Mouse (Mus musculus) kidney, postnatal 0 days (tissue): ENCODE data around the gene Lrrc66. TPM values are rescaled to one million over a fixed set of nuclear protein-coding genes. Genes with fewer than 3 reads are reported as not detected.

Source experiments
- ATAC-seq: fragments of 200-750 bp; cut with Nextera tagmentation; replicated peaks from 2 replicates; pipeline ENCODE4 v1.8.0; 2017; ENCODE audit warnings: low read depth, moderate number of reproducible peaks, moderate TSS enrichment, moderate library complexity; ENCODE audit not compliant: low FRiP score
- DNase-seq: peaks from one replicate; pipeline ENCODE4 v3.0.0-alpha.2; 2016; ENCODE audit warnings: low spot score
- H3K27ac ChIP-seq: fragments of 300-500 bp; sonication (generic); 2 replicates; pipeline ENCODE4 v1.5.1; 2014; ENCODE audit warnings: mild to moderate bottlenecking
- H3K27me3 ChIP-seq: fragments of 300-500 bp; sonication (generic); 2 replicates; pipeline ENCODE4 v1.6.1; 2014; ENCODE audit warnings: low read length, mixed read lengths; ENCODE audit not compliant: insufficient read depth
- H3K36me3 ChIP-seq: fragments of 300-500 bp; sonication (generic); 2 replicates; pipeline ENCODE4 v1.6.1; 2014; ENCODE audit warnings: low read length, mixed read lengths; ENCODE audit not compliant: insufficient read depth
- H3K4me1 ChIP-seq: fragments of 300-500 bp; sonication (generic); replicated peaks from 2 replicates; pipeline ENCODE4 v1.6.1; 2014; ENCODE audit warnings: antibody characterized with exemption, low read length, mixed read lengths; ENCODE audit not compliant: insufficient read depth
- H3K4me2 ChIP-seq: fragments of 300-500 bp; sonication (generic); 2 replicates; pipeline ENCODE4 v1.6.1; 2014; ENCODE audit warnings: mild to moderate bottlenecking, low read length, moderate library complexity, mixed read lengths
- H3K4me3 ChIP-seq: fragments of 300-500 bp; sonication (generic); replicated peaks from 2 replicates; pipeline ENCODE4 v1.5.1; 2014; ENCODE audit warnings: low read depth, low read length
- H3K9ac ChIP-seq: fragments of 300-500 bp; sonication (generic); 2 replicates; pipeline ENCODE4 v1.6.1; 2014; ENCODE audit warnings: low read depth, low read length
- H3K9me3 ChIP-seq: fragments of 300-500 bp; sonication (generic); replicated peaks from 2 replicates; pipeline ENCODE4 v1.6.1; 2016; ENCODE audit warnings: low read length, inconsistent platforms, mixed read lengths
- CTCF ChIP-seq: IDR thresholded peaks from 2 replicates; pipeline ENCODE4 v1.5.1; 2016; ENCODE audit warnings: antibody characterized with exemption, low read depth, mild to moderate bottlenecking, moderate library complexity
- WGBS: fragments of 180-500 bp; shearing (Covaris S2); extraction: QIAGEN DNeasy Blood & Tissue Kit; methylation state at CpG from one replicate; pipeline ENCODE4 v1.1.7; 2014; 5-methylcytosine and 5-hydroxymethylcytosine counted together
- polyA plus RNA-seq: library from polyadenylated mRNA; unstranded; fragments of >200 nt; fragmentation: Nextera tagmentation; extraction: Ambion mirVana; gene quantifications from 2 replicates; pipeline ENCODE4 v1.2.1, GENCODE M21; 2015

The Lrrc66 gene
- polyA plus RNA-seq, 1 experiment from 2014 or later: 1.4 TPM

GRCm38 (mm10) chr5:73626842-73627241, 5.5 kb downstream of the Lrrc66 start:
- no peaks in the 10 kb centered on the region for H3K27me3 ChIP-seq
- no peaks in the 10 kb centered on the region for H3K9me3 ChIP-seq
- no peak for ATAC-seq
- TF ChIP-seq CTCF: no peak
- no peaks in the 10 kb centered on the region for H3K36me3 ChIP-seq
- no peak overlapping the region for H3K4me3 ChIP-seq
- DNase-seq: no peak
- no peak overlapping the region for H3K9ac ChIP-seq
- WGBS: 87% methylated on average over 7 of the region's 7 CpGs
- no peak overlapping the region for H3K4me2 ChIP-seq
- no peak overlapping the region for H3K27ac ChIP-seq
- H3K4me1 ChIP-seq: no peaks in the 10 kb centered on the region

DNA sequence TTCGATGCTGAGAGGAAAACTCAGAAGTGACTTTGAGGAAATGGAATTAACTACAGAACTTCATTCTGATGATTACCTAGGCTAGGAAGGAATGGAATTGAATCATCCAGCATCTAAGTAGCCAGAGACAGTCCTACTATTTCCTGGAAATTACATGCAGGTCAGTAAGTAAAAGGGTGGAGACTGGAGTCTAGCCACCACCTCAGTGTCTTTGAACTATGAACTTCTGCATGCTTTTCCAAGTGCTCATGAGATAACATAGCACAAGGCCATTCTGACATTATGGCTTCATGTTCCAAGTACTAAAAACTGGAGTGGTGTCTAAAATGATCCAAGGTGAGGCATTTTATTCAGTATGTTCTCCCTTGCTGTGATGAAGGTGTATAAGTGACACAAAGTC, 6.8 kb downstream of the Lrrc66 start:
- no peaks in the 10 kb centered on the region for H3K4me1 ChIP-seq
- H3K9ac ChIP-seq: no peak overlapping the region
- ATAC-seq (no peak), DNase-seq (no peak)
- WGBS: 71% methylated on average over 1 of the region's 1 CpGs
- no peak overlapping the region for H3K4me2 ChIP-seq
- no peak for TF ChIP-seq CTCF
- H3K4me3 ChIP-seq: no peak overlapping the region
- no peaks in the 10 kb centered on the region for H3K36me3 ChIP-seq
- H3K27ac ChIP-seq: no peak overlapping the region
- H3K27me3 ChIP-seq: no peaks in the 10 kb centered on the region
- H3K9me3 ChIP-seq: no peaks in the 10 kb centered on the region

GRCm38 (mm10) chr5:73618969-73619368, 13.4 kb downstream of the Lrrc66 start:
- DNase-seq: no peak
- H3K36me3 ChIP-seq: no peaks in the 10 kb centered on the region
- WGBS: 89% methylated on average over 1 of the region's 1 CpGs
- no peak for ATAC-seq
- H3K9ac ChIP-seq: no peak overlapping the region
- no peak overlapping the region for H3K4me2 ChIP-seq
- TF ChIP-seq CTCF: no peak
- H3K4me1 ChIP-seq: no peaks in the 10 kb centered on the region
- H3K9me3 ChIP-seq: no peaks in the 10 kb centered on the region
- no peak overlapping the region for H3K27ac ChIP-seq
- H3K27me3 ChIP-seq: no peaks in the 10 kb centered on the region
- H3K4me3 ChIP-seq: no peak overlapping the region

GRCm38 (mm10) chr5:73615211-73615610, 17.1 kb downstream of the Lrrc66 start:
- no peak for ATAC-seq
- TF ChIP-seq CTCF: no peak

DNA sequence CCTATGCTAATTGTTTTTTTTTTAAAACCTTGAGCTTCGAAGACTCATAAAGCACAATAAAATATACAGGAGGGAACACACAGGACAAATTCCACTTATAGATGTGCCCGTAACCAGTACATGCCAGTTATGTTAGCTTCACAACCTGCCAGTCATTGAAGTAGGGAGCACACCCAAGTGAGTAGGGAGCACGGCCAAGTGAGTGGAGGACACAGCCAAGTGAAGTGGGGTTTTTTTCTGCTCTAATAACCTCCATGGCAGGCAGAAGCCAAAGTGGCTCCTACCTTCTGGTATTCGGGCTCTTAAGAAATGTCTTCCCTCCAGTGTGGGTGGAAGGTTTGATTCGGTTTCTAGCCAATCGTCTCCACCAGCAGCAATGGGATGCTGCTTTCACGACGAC, 19.0 kb downstream of the Lrrc66 start:
- Histone ChIP-seq H3K27ac (no peak overlapping the region), H3K36me3 (no peaks in the 10 kb centered on the region), H3K9me3 (no peaks in the 10 kb centered on the region), H3K9ac (no peak overlapping the region), H3K4me1 (no peaks in the 10 kb centered on the region), H3K27me3 (no peaks in the 10 kb centered on the region), H3K4me3 (no peak overlapping the region), H3K4me2 (no peak overlapping the region)
- WGBS: 80% methylated on average over 8 of the region's 8 CpGs
- no peak for ATAC-seq
- TF ChIP-seq CTCF: no peak
- no peak for DNase-seq

More at GRCm38 (mm10) chr5:73615211-73615610, 17.1 kb downstream of the Lrrc66 start:
- no peaks in the 10 kb centered on the region for H3K27me3 ChIP-seq
- H3K27ac ChIP-seq: no peak overlapping the region
- no peaks in the 10 kb centered on the region for H3K9me3 ChIP-seq
- no peaks in the 10 kb centered on the region for H3K36me3 ChIP-seq
- no peak overlapping the region for H3K4me3 ChIP-seq
- no peak overlapping the region for H3K9ac ChIP-seq
- no peaks in the 10 kb centered on the region for H3K4me1 ChIP-seq
- peak; percentile 18 for DNase-seq
- H3K4me2 ChIP-seq: no peak overlapping the region
- WGBS: 56% methylated on average over 7 of the region's 7 CpGs

DNA sequence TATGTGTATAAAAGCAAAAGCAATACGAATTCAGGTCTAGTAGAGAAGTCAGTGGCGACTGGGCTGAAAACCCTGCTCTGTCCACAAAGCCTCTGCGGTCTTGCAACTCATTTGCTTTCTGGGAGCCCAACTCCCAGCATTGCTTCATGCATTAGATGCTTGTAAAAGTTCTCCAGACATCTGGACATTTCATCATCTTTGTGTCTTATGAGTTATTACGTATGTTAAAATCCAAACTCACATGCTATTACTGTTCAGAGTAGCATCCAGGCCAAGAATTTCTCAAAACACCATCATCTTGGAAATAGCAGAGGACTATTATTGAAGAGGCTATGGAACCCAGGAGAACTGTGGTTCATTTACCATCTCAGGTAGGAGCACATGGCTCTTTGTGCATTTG, 21.3 kb downstream of the Lrrc66 start:
- Histone ChIP-seq H3K4me1 (no peaks in the 10 kb centered on the region), H3K9ac (no peak overlapping the region), H3K27me3 (no peaks in the 10 kb centered on the region), H3K4me3 (no peak overlapping the region), H3K36me3 (no peaks in the 10 kb centered on the region), H3K4me2 (no peak overlapping the region), H3K27ac (no peak overlapping the region), H3K9me3 (no peaks in the 10 kb centered on the region)
- DNase-seq (no peak), ATAC-seq (no peak)
- WGBS: 95% methylated on average over 4 of the region's 4 CpGs
- no peak for TF ChIP-seq CTCF

DNA sequence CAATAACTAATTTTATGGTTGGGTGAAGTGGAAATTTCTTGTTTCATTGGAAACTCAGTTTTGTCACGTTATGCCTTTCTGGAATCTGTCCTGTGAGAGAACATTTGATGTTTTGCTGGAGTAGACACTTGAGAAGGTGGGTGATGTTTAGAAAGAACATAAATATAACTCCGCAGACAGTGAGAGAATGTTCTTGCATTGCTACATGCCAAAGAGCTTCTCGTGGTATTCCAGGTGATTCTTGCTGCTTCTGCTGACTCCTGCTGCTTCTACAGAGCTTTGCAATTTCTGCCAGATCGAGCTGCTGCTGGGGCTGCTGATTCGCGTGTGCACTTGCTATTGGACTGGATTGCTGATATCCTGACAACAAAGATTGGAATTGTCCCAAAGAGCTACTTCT, 27.4 kb downstream of the Lrrc66 start:
- Histone ChIP-seq H3K27me3 (no peaks in the 10 kb centered on the region), H3K4me2 (no peak overlapping the region), H3K36me3 (no peaks in the 10 kb centered on the region), H3K9me3 (no peaks in the 10 kb centered on the region), H3K9ac (no peak overlapping the region), H3K4me1 (no peaks in the 10 kb centered on the region), H3K27ac (no peak overlapping the region), H3K4me3 (no peak overlapping the region)
- DNase-seq: no peak
- ATAC-seq: no peak
- no peak for TF ChIP-seq CTCF
- 79% methylated on average over 6 of the region's 6 CpGs for WGBS
